Mouse (Mus musculus) C2C12 (cell line): ENCODE measurements around the gene Egln3. TPM values are rescaled to one million over a fixed set of nuclear protein-coding genes. Genes with fewer than 3 reads are reported as not detected.

Experiments
- H3K27me3 ChIP-seq: one replicate; pipeline ENCODE4 v1.6.1; 2011; ENCODE audit not compliant: control insufficient read depth, insufficient read depth, insufficient read length
- H3K36me3 ChIP-seq: one replicate; pipeline ENCODE4 v1.6.1; 2011; ENCODE audit not compliant: control insufficient read depth, insufficient read depth
- H3K4me3 ChIP-seq: one replicate; pipeline ENCODE4 v1.5.1; 2011; ENCODE audit warnings: mild to moderate bottlenecking, control low read depth; ENCODE audit not compliant: poor library complexity, insufficient read depth, severe bottlenecking
- H3K79me2 ChIP-seq: one replicate; pipeline ENCODE4 v1.6.1; 2011; ENCODE audit not compliant: control insufficient read depth, insufficient read depth
- H3K79me3 ChIP-seq: one replicate; pipeline ENCODE4 v1.6.1; 2011; ENCODE audit warnings: low read depth, control low read depth
- H3ac ChIP-seq: one replicate; pipeline ENCODE3; 2011; ENCODE audit warnings: low read depth; ENCODE audit not compliant: control insufficient read depth, insufficient read length
- CEBPB ChIP-seq: IDR thresholded peaks from one replicate; pipeline ENCODE4 v1.6.1; 2011; ENCODE audit warnings: low read depth, mild to moderate bottlenecking, control low read depth, moderate library complexity
- CTCF ChIP-seq: IDR thresholded peaks from one replicate; pipeline ENCODE4 v1.5.1; 2011; ENCODE audit not compliant: control insufficient read depth, insufficient read depth, insufficient read length
- FOSL1 ChIP-seq: IDR thresholded peaks from one replicate; pipeline ENCODE4 v1.8.0; 2011; ENCODE audit warnings: mild to moderate bottlenecking, low read length; ENCODE audit not compliant: poor library complexity, insufficient read depth, severe bottlenecking
- MAX ChIP-seq: IDR thresholded peaks from one replicate; pipeline ENCODE4 v1.6.1; 2011; ENCODE audit warnings: mild to moderate bottlenecking, control low read depth
- MYOD1 ChIP-seq: IDR thresholded peaks from one replicate; pipeline ENCODE4 v1.6.1; 2011; ENCODE audit warnings: low read depth; ENCODE audit not compliant: control insufficient read depth, insufficient read length
- MYOG ChIP-seq: IDR thresholded peaks from one replicate; pipeline ENCODE4 v1.6.1; 2011; ENCODE audit not compliant: control insufficient read depth, insufficient read length; ENCODE audit errors: extremely low read depth
- USF1 ChIP-seq: IDR thresholded peaks from one replicate; pipeline ENCODE4 v1.6.1; 2011; ENCODE audit warnings: low read depth, mild to moderate bottlenecking, control low read depth, moderate library complexity
- polyA plus RNA-seq: library from polyadenylated mRNA; unstranded; fragments of >200 nt; fragmentation: generic; extraction: Trizol; gene quantifications from one replicate; pipeline ENCODE4 v1.2.1, GENCODE M21; 2012; ENCODE audit warnings: missing spikeins

The Egln3 gene
- polyA plus RNA-seq, 1 experiment, result 46.5 TPM

- TF ChIP-seq MYOG, result no peak
- TF ChIP-seq CEBPB, result no peak
- TF ChIP-seq USF1, result no peak
- no peak for TF ChIP-seq CTCF
- TF ChIP-seq FOSL1, result no peak
- TF ChIP-seq MAX, result no peak
- no peak for TF ChIP-seq MYOD1
- Histone ChIP-seq H3K4me3 (no peak overlapping the region), H3ac (no peak overlapping the region), H3K27me3 (no peaks in the 10 kb centered on the region), H3K79me2 (no peaks in the 10 kb centered on the region), H3K36me3 (no peaks in the 10 kb centered on the region), H3K79me3 (no peaks in the 10 kb centered on the region)
These were observed 30.1 kb upstream of the Egln3 start for GRCm38 (mm10) chr12:54233794-54234193.

GRCm38 (mm10) chr12:54232996-54233603 lies 29.4 kb upstream of the Egln3 start:
- Histone ChIP-seq H3ac (no peak overlapping the region), H3K79me2 (no peaks in the 10 kb centered on the region), H3K36me3 (no peaks in the 10 kb centered on the region), H3K27me3 (no peaks in the 10 kb centered on the region), H3K4me3 (no peak overlapping the region), H3K79me3 (no peaks in the 10 kb centered on the region)
- TF ChIP-seq CTCF (no peak), USF1 (no peak), FOSL1 (no peak)

- no peaks in the 10 kb centered on the region for H3K27me3 ChIP-seq
- H3K79me3 ChIP-seq, result no peaks in the 10 kb centered on the region
- H3K4me3 ChIP-seq, result no peak overlapping the region
- no peaks in the 10 kb centered on the region for H3K79me2 ChIP-seq
- no peaks in the 10 kb centered on the region for H3K36me3 ChIP-seq
- no peak overlapping the region for H3ac ChIP-seq
- TF ChIP-seq MYOG (no peak), CTCF (no peak), USF1 (no peak), MYOD1 (no peak), CEBPB (no peak), MAX (no peak), FOSL1 (no peak)
These were observed 28.8 kb upstream of the Egln3 start for GRCm38 (mm10) chr12:54232456-54232855.

- TF ChIP-seq FOSL1 (no peak), MYOD1 (no peak), MYOG (no peak), CEBPB (no peak), MAX (no peak), USF1 (no peak), CTCF (no peak)
These were observed 23.9 kb upstream of the Egln3 start for GRCm38 (mm10) chr12:54227551-54227950.

GRCm38 (mm10) chr12:54226341-54226740 lies 22.7 kb upstream of the Egln3 start:
- Histone ChIP-seq H3K79me3 (no peaks in the 10 kb centered on the region), H3K27me3 (no peaks in the 10 kb centered on the region), H3K4me3 (no peak overlapping the region), H3K36me3 (no peaks in the 10 kb centered on the region), H3K79me2 (no peaks in the 10 kb centered on the region), H3ac (no peak overlapping the region)
- TF ChIP-seq MYOG, result no peak
- no peak for TF ChIP-seq MYOD1
- no peak for TF ChIP-seq CEBPB
- TF ChIP-seq MAX, result no peak
- no peak for TF ChIP-seq CTCF
- TF ChIP-seq FOSL1, result no peak
- TF ChIP-seq USF1, result no peak

More at GRCm38 (mm10) chr12:54227551-54227950, 23.9 kb upstream of the Egln3 start:
- H3K36me3 ChIP-seq, result no peaks in the 10 kb centered on the region
- H3K79me2 ChIP-seq, result no peaks in the 10 kb centered on the region
- H3ac ChIP-seq, result no peak overlapping the region
- H3K79me3 ChIP-seq, result no peaks in the 10 kb centered on the region
- H3K4me3 ChIP-seq, result no peak overlapping the region
- no peaks in the 10 kb centered on the region for H3K27me3 ChIP-seq

GRCm38 (mm10) chr12:54225610-54226009 lies 21.9 kb upstream of the Egln3 start:
- TF ChIP-seq USF1 (no peak), MYOD1 (no peak), CTCF (no peak), MYOG (no peak), CEBPB (no peak), FOSL1 (no peak), MAX (no peak)
- Histone ChIP-seq H3K79me2 (no peaks in the 10 kb centered on the region), H3K27me3 (no peaks in the 10 kb centered on the region), H3ac (no peak overlapping the region), H3K36me3 (no peaks in the 10 kb centered on the region), H3K79me3 (no peaks in the 10 kb centered on the region), H3K4me3 (no peak overlapping the region)
